Mouse (Mus musculus): Measurements from ENCODE around the gene Exph5. TPM values are rescaled to one million over a fixed set of nuclear protein-coding genes. Genes with fewer than 3 reads are reported as not detected.

The Exph5 gene
- polyA plus RNA-seq, 1 experiment from 2014 or later: 0.36 TPM

DNA sequence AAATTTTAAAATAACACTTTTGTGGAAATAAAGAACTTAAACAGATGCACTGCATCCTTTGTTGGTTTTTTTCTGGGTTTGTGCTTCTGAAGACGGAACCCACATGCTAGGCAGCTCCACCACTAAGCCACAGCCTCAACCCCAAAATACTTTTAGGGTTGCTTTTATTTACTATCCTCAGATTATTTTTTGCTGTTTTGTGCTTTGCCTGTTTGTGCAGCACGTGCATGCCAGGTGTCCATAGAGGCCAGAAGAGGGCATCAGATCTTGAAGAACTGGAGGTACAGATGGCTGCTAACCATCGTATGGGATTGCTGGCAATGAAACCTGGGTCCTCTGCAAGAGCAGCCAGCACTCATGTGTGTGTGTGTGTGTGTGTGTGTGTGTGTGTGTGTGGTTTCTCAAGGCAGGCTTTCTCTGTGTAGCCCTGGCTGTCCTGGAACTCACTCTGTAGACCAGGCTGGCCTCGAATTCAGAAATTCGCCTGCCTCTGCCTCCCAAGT, 79.7 kb downstream of the Exph5 start:
- H3K4me2 ChIP-seq (ENCODE audit: low read depth, low read length): no peak overlapping the region
- no peak for TF ChIP-seq EP300 (IDR thresholded peaks at IDR 0.05; ENCODE audit: low read depth)
- TF ChIP-seq CTCF (IDR thresholded peaks at IDR 0.05; ENCODE audit: low read depth): no peak
- no peaks in the 10 kb centered on the region for H3K36me3 ChIP-seq (replicated peaks; ENCODE audit: insufficient read depth, low read length)
- H3K4me1 ChIP-seq (ENCODE audit: insufficient read depth): peaks cover 3% of the 10 kb centered on the region; the same call in 1 of the 2 replicates
- DNase-seq: no peak
- no peaks in the 10 kb centered on the region for H3K27me3 ChIP-seq (ENCODE audit: insufficient read depth, low read length)
- WGBS (ENCODE audit: insufficient replicate concordance): 76% methylated on average over 5 of the region's 5 CpGs
- no peak for ATAC-seq
- H3K27ac ChIP-seq (ENCODE audit: low read depth): no peak overlapping the region
- H3K4me3 ChIP-seq (ENCODE audit: low read depth, low read length): no peak overlapping the region
- no peak overlapping the region for H3K9ac ChIP-seq (replicated peaks)
- no peaks in the 10 kb centered on the region for H3K9me3 ChIP-seq (ENCODE audit: low read length)

- Histone ChIP-seq H3K9ac (replicated peaks) (peak within 1 kb of the TSS; percentile 74), H3K27ac (ENCODE audit: low read depth) (peak within 1 kb of the TSS; percentile 93), H3K4me2 (ENCODE audit: low read depth, low read length) (peak within 1 kb of the TSS; percentile 92), H3K4me1 (ENCODE audit: insufficient read depth) (peaks cover 3% of the 10 kb centered on the region; the same call in 1 of the 2 replicates), H3K9me3 (ENCODE audit: low read length) (no peaks in the 10 kb centered on the region), H3K36me3 (replicated peaks; ENCODE audit: insufficient read depth, low read length) (no peaks in the 10 kb centered on the region), H3K4me3 (ENCODE audit: low read depth, low read length) (peak within 1 kb of the TSS; percentile 72), H3K27me3 (ENCODE audit: insufficient read depth, low read length) (no peaks in the 10 kb centered on the region)
- DNase-seq (peak; percentile 56), ATAC-seq (peak; percentile 76)
- TF ChIP-seq CTCF (IDR thresholded peaks at IDR 0.05; ENCODE audit: low read depth): peak; percentile 37; the same call in 1 of the 2 replicates
- TF ChIP-seq EP300 (IDR thresholded peaks at IDR 0.05; ENCODE audit: low read depth): no peak
- under 1% methylated on average over 59 of the region's 75 CpGs for WGBS (ENCODE audit: insufficient replicate concordance)
These were observed 82.7 kb downstream of the Exph5 start, which contains the start of gene Kdelc2 for GRCm38 (mm10) chr9:53383951-53384866. Kdelc2 (plus strand) TSS chr9:53384025.

DNA sequence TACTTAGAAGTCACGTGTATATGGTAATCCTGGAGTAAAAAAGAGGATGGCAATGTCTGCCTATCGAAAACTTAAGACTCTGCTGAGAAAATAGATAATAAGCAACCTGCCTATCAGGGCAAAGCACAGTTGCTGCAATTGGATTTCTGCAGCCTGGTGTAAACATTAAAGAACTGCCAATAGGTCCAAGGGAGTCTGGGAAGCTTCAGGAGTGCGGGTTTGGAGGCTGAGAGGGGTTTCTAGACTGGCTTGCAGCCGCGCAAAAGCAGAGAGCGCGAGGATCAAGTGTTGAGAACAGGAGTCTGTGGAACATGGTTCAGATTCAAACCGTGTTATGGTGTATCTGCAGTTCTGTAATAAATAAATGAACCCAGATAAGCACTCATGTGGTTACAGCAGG, 83.4 kb downstream of the Exph5 start:
- ATAC-seq (peak; percentile 30; the same call in 1 of the 2 replicates), DNase-seq (no peak)
- 23% methylated on average over 8 of the region's 8 CpGs for WGBS (ENCODE audit: insufficient replicate concordance)
- peaks cover 3% of the 10 kb centered on the region; the same call in 1 of the 2 replicates for H3K4me1 ChIP-seq (ENCODE audit: insufficient read depth)
- H3K9me3 ChIP-seq (ENCODE audit: low read length): no peaks in the 10 kb centered on the region
- TF ChIP-seq EP300 (IDR thresholded peaks at IDR 0.05; ENCODE audit: low read depth): no peak
- no peak for TF ChIP-seq CTCF (IDR thresholded peaks at IDR 0.05; ENCODE audit: low read depth)
- H3K27me3 ChIP-seq (ENCODE audit: insufficient read depth, low read length): no peaks in the 10 kb centered on the region
- H3K9ac ChIP-seq (replicated peaks): peak overlapping the region; percentile 74; the same call in 1 of the 2 replicates
- peak overlapping the region; percentile 93; the same call in 1 of the 2 replicates for H3K27ac ChIP-seq (ENCODE audit: low read depth)
- no peaks in the 10 kb centered on the region for H3K36me3 ChIP-seq (replicated peaks; ENCODE audit: insufficient read depth, low read length)
- H3K4me2 ChIP-seq (ENCODE audit: low read depth, low read length): peak overlapping the region; percentile 92
- peak overlapping the region; percentile 72 for H3K4me3 ChIP-seq (ENCODE audit: low read depth, low read length)

- Histone ChIP-seq H3K4me2 (ENCODE audit: low read depth, low read length) (no peak overlapping the region), H3K4me3 (ENCODE audit: low read depth, low read length) (no peak overlapping the region), H3K27ac (ENCODE audit: low read depth) (no peak overlapping the region), H3K9me3 (ENCODE audit: low read length) (no peaks in the 10 kb centered on the region), H3K36me3 (replicated peaks; ENCODE audit: insufficient read depth, low read length) (peaks cover 2% of the 10 kb centered on the region; the same call in 1 of the 2 replicates), H3K9ac (replicated peaks) (no peak overlapping the region), H3K4me1 (ENCODE audit: insufficient read depth) (peaks cover 3% of the 10 kb centered on the region; the same call in 1 of the 2 replicates), H3K27me3 (ENCODE audit: insufficient read depth, low read length) (no peaks in the 10 kb centered on the region)
- ATAC-seq: no peak
- WGBS (ENCODE audit: insufficient replicate concordance): 40% methylated on average over 2 of the region's 2 CpGs
- DNase-seq: no peak
- TF ChIP-seq EP300 (IDR thresholded peaks at IDR 0.05; ENCODE audit: low read depth) (no peak), CTCF (IDR thresholded peaks at IDR 0.05; ENCODE audit: low read depth) (no peak)
These were observed 86.0 kb downstream of the Exph5 start for GRCm38 (mm10) chr9:53387431-53387830.

- H3K9me3 ChIP-seq (ENCODE audit: low read length): no peaks in the 10 kb centered on the region
- ATAC-seq (no peak), DNase-seq (no peak)
- H3K4me3 ChIP-seq (ENCODE audit: low read depth, low read length): no peak overlapping the region
- H3K4me2 ChIP-seq (ENCODE audit: low read depth, low read length): no peak overlapping the region
- no peak overlapping the region for H3K9ac ChIP-seq (replicated peaks)
- H3K36me3 ChIP-seq (replicated peaks; ENCODE audit: insufficient read depth, low read length): peaks cover 5% of the 10 kb centered on the region
- H3K27me3 ChIP-seq (ENCODE audit: insufficient read depth, low read length): no peaks in the 10 kb centered on the region
- 90% methylated on average over 3 of the region's 3 CpGs for WGBS (ENCODE audit: insufficient replicate concordance)
- no peak overlapping the region for H3K27ac ChIP-seq (ENCODE audit: low read depth)
- TF ChIP-seq EP300 (IDR thresholded peaks at IDR 0.05; ENCODE audit: low read depth) (no peak), CTCF (IDR thresholded peaks at IDR 0.05; ENCODE audit: low read depth) (no peak)
- H3K4me1 ChIP-seq (ENCODE audit: insufficient read depth): peaks cover 3% of the 10 kb centered on the region; the same call in 1 of the 2 replicates
These were observed 87.6 kb downstream of the Exph5 start for GRCm38 (mm10) chr9:53389109-53389508.

DNA sequence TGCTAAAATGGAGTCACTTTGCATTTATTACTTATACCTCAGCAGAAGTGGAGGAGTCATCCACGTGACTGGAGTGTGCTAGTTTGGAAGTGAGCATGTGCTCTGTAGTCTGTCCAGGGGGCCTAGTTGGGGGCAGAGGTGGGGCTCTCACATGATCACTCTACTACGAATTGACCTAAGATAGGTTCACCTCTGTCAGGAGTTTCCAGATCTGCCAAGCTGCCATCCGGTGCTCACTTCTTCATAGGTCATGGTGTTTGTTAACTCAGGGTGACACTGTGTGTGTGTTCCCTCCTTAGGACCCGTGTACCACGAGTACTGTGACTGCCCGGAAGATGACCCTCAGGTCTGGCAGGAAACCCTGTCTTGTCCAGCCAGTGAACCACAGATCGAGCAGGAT, 88.7 kb downstream of the Exph5 start:
- ATAC-seq (no peak), DNase-seq (no peak)
- H3K27me3 ChIP-seq (ENCODE audit: insufficient read depth, low read length): no peaks in the 10 kb centered on the region
- no peak overlapping the region for H3K4me3 ChIP-seq (ENCODE audit: low read depth, low read length)
- no peak overlapping the region for H3K9ac ChIP-seq (replicated peaks)
- no peaks in the 10 kb centered on the region for H3K4me1 ChIP-seq (ENCODE audit: insufficient read depth)
- 66% methylated on average over 7 of the region's 7 CpGs for WGBS (ENCODE audit: insufficient replicate concordance)
- H3K4me2 ChIP-seq (ENCODE audit: low read depth, low read length): no peak overlapping the region
- no peak for TF ChIP-seq EP300 (IDR thresholded peaks at IDR 0.05; ENCODE audit: low read depth)
- H3K9me3 ChIP-seq (ENCODE audit: low read length): no peaks in the 10 kb centered on the region
- peaks cover 5% of the 10 kb centered on the region for H3K36me3 ChIP-seq (replicated peaks; ENCODE audit: insufficient read depth, low read length)
- no peak overlapping the region for H3K27ac ChIP-seq (ENCODE audit: low read depth)
